Mouse (Mus musculus): ENCODE results near the gene Klre1.

The Klre1 gene

DNA sequence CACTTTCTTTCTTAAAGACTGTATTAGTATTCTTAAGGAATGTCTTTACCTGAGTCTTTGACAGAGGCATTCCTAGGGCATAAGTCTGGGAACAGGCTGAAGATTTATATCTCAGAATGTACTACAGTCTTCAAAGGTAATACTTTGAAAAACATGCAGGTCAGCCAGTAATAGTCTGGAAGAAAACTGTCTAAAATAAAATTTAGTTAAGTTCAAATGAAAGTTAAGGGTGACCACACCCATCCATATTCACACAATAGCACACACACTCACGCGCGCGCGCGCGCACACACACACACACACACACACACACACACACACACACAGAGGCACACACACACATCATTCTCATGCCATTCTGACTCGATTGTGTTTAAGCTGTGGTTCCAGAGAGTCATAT lies at the start of gene Klre1:
Gene Klre1 (plus strand): TSS at position 301 of the 400 bp plus-strand sequence.
- no peak for ATAC-seq (ENCODE audit: low TSS enrichment)

GRCm38 (mm10) chr6:129529605-129530004 lies 48.1 kb upstream of the Klre1 start:
- ATAC-seq (ENCODE audit: low TSS enrichment), result no peak

DNA sequence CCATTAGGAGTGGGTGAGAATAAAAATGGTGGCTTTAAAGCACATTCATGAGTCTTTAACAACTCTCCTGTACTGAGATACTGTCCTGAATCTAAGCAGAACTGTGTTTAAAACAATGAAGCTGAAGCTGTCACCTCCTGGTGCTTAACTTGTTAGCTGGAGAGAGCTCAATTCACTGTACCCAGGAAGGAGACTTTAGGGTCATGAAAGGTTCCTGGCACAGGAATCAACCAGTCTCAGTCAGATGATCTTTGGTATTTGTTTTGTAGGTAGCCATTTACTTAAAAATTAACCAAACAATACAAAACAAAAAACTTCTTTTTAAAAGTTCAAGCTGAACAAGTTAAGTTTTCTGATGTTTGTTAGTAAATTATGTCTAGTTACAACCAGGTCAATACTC lies 47.4 kb upstream of the Klre1 start:
- no peak for ATAC-seq (ENCODE audit: low TSS enrichment)

GRCm38 (mm10) chr6:129532556-129532941 lies 45.2 kb upstream of the Klre1 start:
- ATAC-seq (ENCODE audit: low TSS enrichment), result peak; percentile 2; the same call in 1 of the 2 replicates

DNA sequence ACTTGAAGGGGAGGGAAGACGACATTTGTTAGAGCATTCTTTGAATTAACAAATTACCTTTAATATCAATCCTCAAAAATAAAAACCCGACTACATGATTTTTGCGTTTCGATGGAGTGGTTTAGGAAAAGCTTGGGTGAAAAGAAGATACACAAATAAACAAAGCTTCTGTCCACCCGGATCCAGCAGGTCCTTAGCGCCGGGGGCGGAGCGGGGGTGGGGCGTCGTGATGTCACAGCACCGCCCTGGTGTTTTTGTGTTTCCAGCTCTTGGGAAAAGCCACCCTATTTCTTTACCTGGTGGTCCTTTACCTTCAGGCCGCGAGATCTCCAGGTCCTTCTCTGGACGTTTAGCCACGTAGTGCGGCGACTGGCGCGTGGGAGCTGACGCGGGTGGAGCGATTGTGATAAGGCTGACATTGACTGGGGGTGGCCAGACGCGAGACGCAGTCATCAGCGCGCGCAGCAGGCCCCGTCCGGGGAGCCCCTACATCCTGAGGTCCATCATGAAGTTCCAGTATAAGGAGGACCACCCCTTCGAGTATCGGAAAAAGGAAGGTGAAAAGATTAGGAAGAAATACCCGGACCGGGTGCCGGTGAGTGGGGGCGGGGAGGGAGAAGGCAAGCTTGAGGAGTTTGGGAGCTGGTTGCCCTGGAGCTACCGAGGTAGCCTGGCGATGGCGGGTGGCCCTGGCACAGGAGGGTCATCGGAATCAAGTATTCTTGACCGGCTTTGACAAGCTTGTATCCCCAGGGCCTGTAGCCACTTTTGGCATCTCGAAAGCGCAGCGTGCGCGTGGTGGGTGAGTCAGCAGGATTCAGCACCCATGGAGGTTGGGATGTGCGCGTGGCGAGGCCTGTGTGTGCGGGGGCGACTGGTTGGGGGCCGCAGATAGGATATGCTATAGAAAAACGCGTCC lies 44.5 kb upstream of the Klre1 start, which contains the start of gene Gabarapl1:
Gene Gabarapl1 (plus strand): TSS at position 219 of the 919 bp plus-strand sequence.
- ATAC-seq (ENCODE audit: low TSS enrichment), result peak; percentile 76

GRCm38 (mm10) chr6:129534057-129534456 lies 43.6 kb upstream of the Klre1 start:
- ATAC-seq (ENCODE audit: low TSS enrichment), result peak; percentile 28; the same call in 1 of the 2 replicates

DNA sequence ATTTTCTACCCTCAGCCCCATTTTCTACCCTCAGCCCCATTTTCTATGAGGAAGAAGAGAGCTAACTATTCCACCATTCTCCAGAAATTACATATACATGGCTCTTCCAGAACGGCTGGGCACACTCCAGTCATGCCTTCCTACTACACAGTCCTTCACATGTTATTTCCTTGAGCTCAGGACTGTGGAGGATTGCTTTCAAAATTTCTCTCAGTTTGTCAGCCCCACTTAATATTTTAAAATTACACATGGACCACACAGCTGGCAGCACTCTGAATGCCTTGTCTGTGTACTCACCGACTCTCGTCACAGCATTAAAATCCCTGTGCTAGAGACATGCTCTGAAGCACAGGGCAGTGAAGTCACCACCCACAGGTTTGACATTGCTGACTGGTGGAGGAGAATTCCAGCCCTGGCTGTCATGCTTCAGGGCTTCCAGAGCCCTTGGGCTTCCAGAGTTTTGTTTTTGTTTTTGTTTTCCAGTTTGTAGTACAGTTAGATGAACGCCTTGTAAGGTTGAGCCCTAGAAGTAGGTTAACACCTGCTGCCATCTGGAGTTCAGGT lies 43.0 kb upstream of the Klre1 start:
- no peak for ATAC-seq (ENCODE audit: low TSS enrichment)

GRCm38 (mm10) chr6:129535723-129536122 lies 42.0 kb upstream of the Klre1 start:
- ATAC-seq (ENCODE audit: low TSS enrichment), result no peak

DNA sequence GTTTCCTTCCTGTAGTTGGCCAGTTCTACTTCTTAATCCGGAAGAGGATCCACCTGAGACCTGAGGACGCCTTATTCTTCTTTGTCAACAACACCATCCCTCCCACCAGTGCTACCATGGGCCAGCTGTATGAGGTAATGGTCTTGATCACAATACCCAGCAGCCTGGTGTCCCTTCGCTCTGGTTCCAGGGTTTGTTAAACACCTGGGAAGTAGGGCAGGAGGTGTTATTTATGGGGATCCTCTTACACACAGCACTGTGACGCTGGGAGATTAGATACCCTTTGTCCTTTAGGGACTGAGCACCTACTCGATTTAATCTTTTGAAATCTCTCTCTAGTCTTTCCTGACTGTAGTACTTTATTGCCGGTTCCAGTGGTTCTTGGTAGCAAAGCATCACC lies 39.1 kb upstream of the Klre1 start:
- no peak for ATAC-seq (ENCODE audit: low TSS enrichment)

- no peak for ATAC-seq (ENCODE audit: low TSS enrichment)
Measured at GRCm38 (mm10) chr6:129541931-129542330, 35.8 kb upstream of the Klre1 start.

DNA sequence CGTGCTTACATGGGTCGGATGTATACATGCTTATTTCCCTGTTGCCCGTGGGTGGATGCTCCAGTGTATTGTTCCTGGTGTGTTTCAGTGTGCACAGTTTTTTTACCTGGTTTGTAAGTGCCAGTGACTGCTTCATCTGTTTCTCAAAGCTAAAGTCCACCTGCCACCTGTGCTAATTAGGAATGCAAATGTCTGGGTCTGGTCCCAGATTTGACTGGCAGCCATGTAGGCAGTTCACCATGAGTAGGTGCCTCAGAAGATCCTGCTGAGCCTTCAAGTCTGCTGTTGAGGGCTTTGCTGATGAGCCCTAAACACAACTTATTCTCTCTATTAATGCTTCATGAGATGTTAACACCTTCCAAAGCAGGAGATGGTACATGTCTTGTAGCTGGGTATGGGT lies 35.2 kb upstream of the Klre1 start:
- peak; percentile 14 for ATAC-seq (ENCODE audit: low TSS enrichment)

DNA sequence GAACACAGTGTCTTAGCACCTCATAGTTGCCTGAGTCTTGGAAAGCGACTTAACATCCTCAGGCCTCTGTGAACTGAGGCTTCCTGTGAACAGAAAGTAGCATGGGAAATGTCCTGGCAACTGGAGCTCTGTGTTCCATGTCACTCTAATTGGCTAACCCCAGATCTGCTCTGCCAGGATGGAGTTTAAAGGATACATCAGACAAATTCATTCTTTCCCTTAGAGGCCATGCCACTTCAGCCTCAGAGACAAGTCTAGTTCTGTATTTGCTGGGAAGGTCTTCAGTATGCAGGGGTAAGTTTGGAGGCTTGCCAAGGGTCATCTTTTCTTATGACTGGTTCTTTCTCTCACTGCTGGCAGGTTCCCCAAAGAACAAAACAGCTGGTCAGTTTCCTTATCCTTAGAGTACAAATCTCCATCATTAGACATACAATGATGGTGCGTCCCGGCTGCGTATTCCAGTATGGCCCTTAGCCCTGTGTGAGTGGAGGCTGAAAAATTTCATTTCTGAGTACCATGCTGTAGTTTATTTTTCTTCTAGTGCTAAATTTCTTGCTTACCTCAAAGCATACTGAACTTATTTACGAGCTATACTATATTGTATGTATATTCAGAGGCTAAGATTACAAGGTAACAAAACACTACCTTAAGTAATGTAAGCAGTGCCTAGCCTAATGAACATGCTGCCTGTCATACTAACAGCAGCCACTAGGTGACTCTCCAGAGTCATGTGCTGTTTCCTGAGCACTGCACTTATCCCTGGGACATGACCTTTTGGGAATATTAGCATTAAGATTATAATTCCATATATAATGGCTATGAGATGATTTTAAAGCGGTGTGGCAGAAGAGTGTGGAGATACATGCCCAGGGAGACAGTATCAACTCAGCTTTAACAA lies 33.7 kb upstream of the Klre1 start:
- peak; percentile 68 for ATAC-seq (ENCODE audit: low TSS enrichment)

GRCm38 (mm10) chr6:129547277-129547676 lies 30.4 kb upstream of the Klre1 start:
- no peak for ATAC-seq (ENCODE audit: low TSS enrichment)

DNA sequence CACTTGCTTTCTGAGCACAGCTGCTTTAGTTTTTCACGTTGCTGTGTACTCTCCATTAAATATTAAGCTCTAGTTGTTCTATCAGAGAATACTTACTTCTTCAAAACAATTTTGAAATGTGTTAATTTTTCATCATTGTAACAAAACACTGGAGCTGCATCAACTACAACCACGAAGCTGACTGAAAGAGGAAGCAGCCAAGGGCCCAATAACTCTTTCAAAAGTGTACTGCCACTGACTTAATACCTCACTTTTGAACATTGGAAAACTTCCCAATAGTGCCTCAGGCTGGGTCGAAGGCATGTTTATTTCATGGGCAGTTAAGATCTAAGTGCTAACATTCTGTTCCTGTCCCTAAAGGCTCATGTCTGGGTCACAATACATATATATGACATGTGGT lies 29.7 kb upstream of the Klre1 start:
- no peak for ATAC-seq (ENCODE audit: low TSS enrichment)

- ATAC-seq (ENCODE audit: low TSS enrichment), result no peak
Measured at GRCm38 (mm10) chr6:129557298-129558023, 20.2 kb upstream of the Klre1 start.

GRCm38 (mm10) chr6:129558946-129559640 lies 18.6 kb upstream of the Klre1 start:
- ATAC-seq (ENCODE audit: low TSS enrichment), result peak; percentile 100

GRCm38 (mm10) chr6:129559641-129560027 lies 18.1 kb upstream of the Klre1 start:
- peak; percentile 17; the same call in 1 of the 2 replicates for ATAC-seq (ENCODE audit: low TSS enrichment)

- no peak for ATAC-seq (ENCODE audit: low TSS enrichment)
Measured at GRCm38 (mm10) chr6:129565257-129565656, 12.4 kb upstream of the Klre1 start.

DNA sequence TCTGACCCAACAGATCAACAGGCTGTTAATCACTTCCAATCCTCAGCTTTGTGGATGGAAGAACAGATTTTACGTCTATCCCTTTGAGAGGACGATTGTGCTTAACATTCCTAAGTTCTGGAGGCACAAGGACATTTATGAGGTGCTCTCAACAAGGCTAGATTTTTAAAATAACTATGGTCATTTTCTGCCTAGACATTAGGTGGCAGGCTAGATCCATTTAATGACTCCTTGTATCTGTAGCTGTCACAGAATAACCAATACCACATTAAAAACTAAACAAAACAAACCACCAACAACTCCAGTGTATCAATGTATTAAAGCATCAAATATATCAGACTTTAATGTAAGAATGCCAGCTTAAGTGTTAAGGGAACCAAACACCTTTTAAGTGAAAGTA lies 2.4 kb upstream of the Klre1 start:
- ATAC-seq (ENCODE audit: low TSS enrichment), result peak; percentile 81

DNA sequence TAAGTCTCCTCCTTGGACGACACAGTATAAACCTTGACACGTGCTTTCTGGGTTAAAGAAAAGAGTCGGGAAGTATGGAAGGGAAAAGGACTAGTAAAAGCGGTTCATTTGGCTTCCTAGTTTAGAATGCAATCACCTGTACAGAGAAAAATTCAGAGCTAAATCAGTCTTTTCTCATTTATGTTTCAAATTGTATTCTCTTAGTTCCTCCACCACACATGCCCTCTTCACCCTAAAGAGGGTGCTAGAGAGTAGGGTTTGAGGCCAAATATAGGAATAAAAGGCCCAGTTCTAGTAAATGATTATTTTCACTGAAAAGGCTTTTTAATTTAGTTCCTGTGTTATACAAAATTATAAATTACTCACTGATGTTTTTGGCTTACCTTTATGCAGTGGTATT lies 3.6 kb downstream of the Klre1 start:
- peak; percentile 77 for ATAC-seq (ENCODE audit: low TSS enrichment)

GRCm38 (mm10) chr6:129581896-129582295 lies 4.2 kb downstream of the Klre1 start:
- no peak for ATAC-seq (ENCODE audit: low TSS enrichment)
